Mouse (Mus musculus) liver, adult 2 months (tissue): ENCODE measurements around the gene Vsig2.

ENCODE experiments used
- CTCF ChIP-seq: fragments of 200-500 bp; IDR thresholded peaks from 2 replicates; pipeline ENCODE4 v1.5.1; 2011; ENCODE audit warnings: low read depth, low read length, control low read depth
- POLR2A ChIP-seq: fragments of 200-500 bp; IDR thresholded peaks from 2 replicates; pipeline ENCODE4 v1.6.1; 2011; ENCODE audit warnings: low read length, control low read depth; ENCODE audit not compliant: insufficient read depth; ENCODE audit errors: extremely low read depth

DNA sequence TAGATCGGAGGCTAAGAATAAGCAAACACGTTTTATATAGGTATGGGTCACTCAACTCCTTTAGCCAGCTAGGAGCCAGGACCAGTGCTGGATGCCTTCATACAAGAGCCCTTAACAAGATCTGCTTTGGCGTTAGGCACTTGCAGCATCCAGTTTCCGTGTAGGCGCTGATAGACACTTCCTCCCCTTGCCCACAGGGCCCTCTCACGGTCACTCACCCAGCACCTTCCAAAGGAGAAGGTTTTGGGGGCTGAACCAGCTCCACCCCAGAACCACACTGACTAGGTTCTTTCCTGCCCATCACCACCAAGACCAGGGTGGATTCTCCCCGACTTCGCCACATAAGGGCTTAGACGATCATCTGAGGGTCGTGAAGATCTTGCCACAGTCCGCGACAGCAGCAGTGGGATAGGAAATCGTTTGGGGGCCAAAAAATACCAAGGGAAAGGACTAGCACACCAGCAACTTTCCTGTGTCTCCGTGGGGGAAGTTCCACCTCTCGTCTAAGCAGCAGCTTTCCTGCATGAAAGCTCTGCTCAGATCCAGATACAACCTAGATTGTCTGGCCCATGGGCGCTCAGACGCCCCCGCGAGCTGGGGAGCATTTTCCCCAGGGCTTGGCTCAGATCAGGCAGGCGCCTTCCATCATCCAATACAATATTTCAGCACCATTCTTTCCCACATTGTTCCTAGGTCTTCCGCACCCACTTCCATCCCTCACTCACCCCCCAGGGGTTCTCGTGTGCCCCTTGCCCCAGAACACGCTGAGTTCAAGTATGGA lies 12.9 kb downstream of the Vsig2 start:
- TF ChIP-seq POLR2A: no peak
- no peak for TF ChIP-seq CTCF
